Mouse (Mus musculus): ENCODE data around the gene Gemin7. TPM values are rescaled to one million over a fixed set of nuclear protein-coding genes. Genes with fewer than 3 reads are reported as not detected.

Gene Gemin7
- total and polyA plus RNA-seq, 3 experiments = 63.2 to 101 (median 64.4) TPM

DNA sequence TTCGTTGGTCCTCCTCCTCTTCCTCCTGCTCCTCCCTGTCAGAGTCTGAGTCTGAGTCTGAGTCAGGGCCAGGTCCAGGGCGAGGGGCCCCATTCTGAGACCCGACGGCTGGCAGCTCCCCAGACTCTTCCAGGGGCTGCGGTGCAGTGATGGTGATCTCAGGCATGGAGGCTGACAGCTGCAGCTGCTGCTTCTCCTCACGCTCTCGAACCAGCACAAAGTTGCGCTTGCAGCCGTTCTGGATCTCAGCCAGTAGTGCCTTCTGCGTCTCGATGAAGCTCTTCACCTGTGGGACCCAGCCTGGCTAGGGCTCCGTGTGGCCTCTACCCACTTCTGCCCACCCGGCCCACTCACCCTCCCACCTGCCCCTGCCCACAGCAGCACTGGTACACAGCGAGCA, 45.2 kb downstream of the Gemin7 start:
- no peak for TF ChIP-seq TCF12 (IDR thresholded peaks at IDR 0.05; ENCODE audit: low read depth, low read length)
- no peak for TF ChIP-seq E2F4 (IDR thresholded peaks at IDR 0.05; ENCODE audit: insufficient replicate concordance, low read depth, low read length)
- TF ChIP-seq GABPA (IDR thresholded peaks at IDR 0.05; ENCODE audit: insufficient replicate concordance, low read depth, low read length) = no peak
- no peak for TF ChIP-seq UBTF (IDR thresholded peaks at IDR 0.05; ENCODE audit: low read depth, low read length)
- TF ChIP-seq ZKSCAN1 (IDR thresholded peaks at IDR 0.05; ENCODE audit: borderline replicate concordance, low read depth, low read length) = no peak
- no peak for TF ChIP-seq USF2 (conservative IDR thresholded peaks at IDR 0.05; ENCODE audit: low read depth, low read length)
- no peak for TF ChIP-seq MYC (IDR thresholded peaks at IDR 0.05; ENCODE audit: low read depth, low read length)
- no peak for TF ChIP-seq JUND (conservative IDR thresholded peaks at IDR 0.05; ENCODE audit: low read depth, low read length)
- TF ChIP-seq HCFC1 (IDR thresholded peaks at IDR 0.05; ENCODE audit: low read depth, low read length) = no peak
- TF ChIP-seq SMC3 (IDR thresholded peaks at IDR 0.05; ENCODE audit: low read depth, low read length) = no peak
- no peak for TF ChIP-seq NRF1 (IDR thresholded peaks at IDR 0.05; ENCODE audit: low read depth, low read length)
- no peak for TF ChIP-seq ELF1 (IDR thresholded peaks at IDR 0.05; ENCODE audit: low read depth, low read length)
- no peak for TF ChIP-seq EP300 (IDR thresholded peaks at IDR 0.05; ENCODE audit: low read length)
- TF ChIP-seq BHLHE40 (IDR thresholded peaks at IDR 0.05; ENCODE audit: low read depth, low read length) = no peak
- TF ChIP-seq CHD2 (IDR thresholded peaks at IDR 0.05; ENCODE audit: low read length) = no peak
- Histone ChIP-seq H3K4me3 (replicated peaks in 1 of 3; ENCODE audit: low read depth in 2 of 3, low read length in 2 of 3, poor library complexity in 1 of 3) (no peak overlapping the region), H3K4me2 (ENCODE audit: insufficient read depth, low read depth, poor library complexity, severe bottlenecking) (no peak overlapping the region), H3K9ac (ENCODE audit: insufficient read depth, low read depth) (no peak overlapping the region), H3K27ac (ENCODE audit: insufficient read depth, low read depth) (no peak overlapping the region), H3K36me3 (replicated peaks in 1 of 2; ENCODE audit: control insufficient read depth in 1 of 2, insufficient read depth in 1 of 2, low read length in 1 of 2) (peaks cover 66 to 89% of the 10 kb centered on the region in 2 experiments), H3K79me2 (replicated peaks; ENCODE audit: control insufficient read depth, extremely low read depth, insufficient read depth, poor library complexity, severe bottlenecking) (no peaks in the 10 kb centered on the region), H3K4me1 (ENCODE audit: control insufficient read depth in 1 of 2, insufficient read depth in 2 of 2) (peaks cover 3 to 41% of the 10 kb centered on the region in 2 experiments), H3K27me3 (replicated peaks) (no peaks in the 10 kb centered on the region), H3K9me3 (replicated peaks; ENCODE audit: low read length) (no peaks in the 10 kb centered on the region)
- in situ Hi-C loops (cut with MboI; ENCODE audit: low pct_ligation_motif_present, low pct_unique_long_range_greater_than_20kb, low sequenced_read_pairs) (no loop called here), dilution Hi-C loops (cut with MboI; ENCODE audit: extremely low pct_ligation_motif_present, extremely low pct_unique_long_range_greater_than_20kb, low sequenced_read_pairs) (no loop called here)
- no peak for DNase-seq (ENCODE audit: extremely low read depth)

DNA sequence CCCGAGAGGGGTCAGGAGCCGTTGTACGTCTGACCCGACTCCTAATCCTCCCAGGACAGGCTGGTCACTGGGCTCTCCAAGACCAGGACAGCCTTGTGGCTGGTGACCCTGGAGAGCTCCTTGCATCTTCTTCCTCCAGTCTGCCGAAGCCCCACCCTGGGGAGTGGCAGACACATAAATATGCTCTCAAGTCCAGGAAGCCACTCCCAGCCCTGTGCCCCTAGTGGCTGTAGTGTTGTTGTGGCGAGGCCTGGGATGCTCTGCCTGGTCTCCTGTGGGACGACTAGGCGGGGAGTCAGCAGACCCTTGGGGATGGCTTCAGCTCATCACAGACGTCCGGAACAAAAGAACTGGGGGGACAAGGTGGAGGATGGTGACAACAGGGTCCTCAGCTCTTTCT, 46.3 kb downstream of the Gemin7 start:
- H3K9ac ChIP-seq (ENCODE audit: insufficient read depth, low read depth) = no peak overlapping the region
- H3K4me2 ChIP-seq (ENCODE audit: insufficient read depth, low read depth, poor library complexity, severe bottlenecking) = no peak overlapping the region
- TF ChIP-seq CHD2 (IDR thresholded peaks at IDR 0.05; ENCODE audit: low read length) (no peak), CTCF (conservative IDR thresholded peaks at IDR 0.05 in 1 of 2, IDR thresholded peaks at IDR 0.05 in 1 of 2; ENCODE audit: low read depth in 2 of 2, low read length in 2 of 2) (peak in 1 of 2 experiments; percentile 11; a peak in 1 of 4 replicates), PAX5 (IDR thresholded peaks at IDR 0.05; ENCODE audit: low read length) (no peak), USF1 (IDR thresholded peaks at IDR 0.05; ENCODE audit: low read depth, low read length) (no peak), MAZ (IDR thresholded peaks at IDR 0.05; ENCODE audit: low read depth, low read length) (no peak), ZC3H11A (IDR thresholded peaks at IDR 0.05; ENCODE audit: low read depth, low read length) (no peak)
- no peaks in the 10 kb centered on the region for H3K9me3 ChIP-seq (replicated peaks; ENCODE audit: low read length)
- in situ Hi-C loops (cut with MboI; ENCODE audit: low pct_ligation_motif_present, low pct_unique_long_range_greater_than_20kb, low sequenced_read_pairs) = no loop called here
- no peaks in the 10 kb centered on the region for H3K79me2 ChIP-seq (replicated peaks; ENCODE audit: control insufficient read depth, extremely low read depth, insufficient read depth, poor library complexity, severe bottlenecking)
- peaks cover under 1 to 32% of the 10 kb centered on the region in 2 experiments for H3K4me1 ChIP-seq (ENCODE audit: control insufficient read depth in 1 of 2, insufficient read depth in 2 of 2)
- H3K36me3 ChIP-seq (replicated peaks in 1 of 2; ENCODE audit: control insufficient read depth in 1 of 2, insufficient read depth in 1 of 2, low read length in 1 of 2) = peaks cover 61 to 82% of the 10 kb centered on the region in 2 experiments
- H3K4me3 ChIP-seq (replicated peaks in 1 of 3; ENCODE audit: low read depth in 2 of 3, low read length in 2 of 3, poor library complexity in 1 of 3) = no peak overlapping the region
- no peak overlapping the region for H3K27ac ChIP-seq (ENCODE audit: insufficient read depth, low read depth)
- dilution Hi-C loops (cut with MboI; ENCODE audit: extremely low pct_ligation_motif_present, extremely low pct_unique_long_range_greater_than_20kb, low sequenced_read_pairs) = no loop called here
- no peaks in the 10 kb centered on the region for H3K27me3 ChIP-seq (replicated peaks)
- DNase-seq (ENCODE audit: extremely low read depth) = peak; percentile 43

Measured in CH12.LX (cell line).